Mouse (Mus musculus) limb, embryonic 12.5 days (tissue): ENCODE data around the gene Man1c1. TPM values are rescaled to one million over a fixed set of nuclear protein-coding genes. Genes with fewer than 3 reads are reported as not detected.
A peak's percentile ranks its signal among the peaks of the same experiment; 100 is the strongest.

Experiments used
- ATAC-seq: fragments of 200-750 bp; cut with Nextera tagmentation; 2 replicates; pipeline ENCODE4 v1.8.0; 2017; ENCODE audit warnings: low read depth, moderate TSS enrichment; ENCODE audit not compliant: insufficient number of reproducible peaks, insufficient read depth, low FRiP score, low TSS enrichment
- H3K27ac ChIP-seq: fragments of 300-500 bp; sonication (generic); 2 replicates; pipeline ENCODE4 v1.5.1; 2016; ENCODE audit warnings: mild to moderate bottlenecking, moderate library complexity
- H3K27me3 ChIP-seq: fragments of 300-500 bp; sonication (generic); 2 replicates; pipeline ENCODE4 v1.6.1; 2016; ENCODE audit warnings: mild to moderate bottlenecking, moderate library complexity
- H3K36me3 ChIP-seq: fragments of 300-500 bp; sonication (generic); 2 replicates; pipeline ENCODE4 v1.6.1; 2016; ENCODE audit warnings: mild to moderate bottlenecking, moderate library complexity
- H3K4me1 ChIP-seq: fragments of 300-500 bp; sonication (generic); replicated peaks from 2 replicates; pipeline ENCODE4 v1.6.1; 2016
- H3K4me2 ChIP-seq: fragments of 300-500 bp; sonication (generic); 2 replicates; pipeline ENCODE4 v1.6.1; 2016; ENCODE audit warnings: mild to moderate bottlenecking, moderate library complexity
- H3K4me3 ChIP-seq: fragments of 300-500 bp; sonication (generic); replicated peaks from 2 replicates; pipeline ENCODE4 v1.5.1; 2016; ENCODE audit warnings: mild to moderate bottlenecking
- H3K9ac ChIP-seq: fragments of 300-500 bp; sonication (generic); replicated peaks from 2 replicates; pipeline ENCODE4 v1.6.1; 2016; ENCODE audit warnings: mild to moderate bottlenecking, moderate library complexity
- H3K9me3 ChIP-seq: fragments of 300-500 bp; sonication (generic); 2 replicates; pipeline ENCODE4 v1.6.1; 2016; ENCODE audit warnings: mild to moderate bottlenecking, moderate library complexity
- WGBS: fragments of 180-500 bp; shearing (Covaris S2); methylation state at CpG from one replicate; pipeline ENCODE4 v1.1.7; 2016; 5-methylcytosine and 5-hydroxymethylcytosine counted together
- polyA plus RNA-seq: library from polyadenylated mRNA; unstranded; fragments of >200 nt; fragmentation: Nextera tagmentation; extraction: Ambion mirVana; gene quantifications from 2 replicates; pipeline ENCODE4 v1.2.1, GENCODE M21; 2016

Man1c1 gene
- polyA plus RNA-seq, 1 experiment from 2014 or later, result 2.9 TPM

DNA sequence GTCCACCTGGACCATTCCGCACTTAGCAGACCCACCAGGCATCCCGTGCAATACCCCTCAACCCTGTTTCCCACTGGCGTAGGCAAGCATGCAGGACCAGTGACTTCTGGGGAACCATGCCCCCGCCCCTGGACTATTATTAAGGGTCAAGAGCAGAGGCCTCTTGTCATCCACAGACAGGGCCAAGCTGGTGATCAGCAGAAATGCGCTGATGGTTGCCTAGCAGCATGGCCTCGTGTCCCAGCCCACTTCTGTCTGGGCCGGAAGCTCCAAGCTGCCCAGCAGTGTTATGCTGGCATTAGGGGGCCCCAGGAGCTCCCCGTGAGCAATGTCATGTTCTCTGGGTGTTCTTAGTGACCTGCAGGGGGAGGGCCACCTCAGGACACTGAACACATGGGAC lies 37.9 kb upstream of the Man1c1 start:
- no peak overlapping the region for H3K4me3 ChIP-seq
- H3K4me2 ChIP-seq, result no peak overlapping the region
- 80% methylated on average over 8 of the region's 8 CpGs for WGBS
- no peak overlapping the region for H3K9ac ChIP-seq
- H3K27ac ChIP-seq, result no peak overlapping the region
- peaks cover 33% of the 10 kb centered on the region for H3K4me1 ChIP-seq
- no peaks in the 10 kb centered on the region for H3K27me3 ChIP-seq
- peaks cover 28% of the 10 kb centered on the region for H3K36me3 ChIP-seq
- no peak for ATAC-seq
- no peaks in the 10 kb centered on the region for H3K9me3 ChIP-seq

DNA sequence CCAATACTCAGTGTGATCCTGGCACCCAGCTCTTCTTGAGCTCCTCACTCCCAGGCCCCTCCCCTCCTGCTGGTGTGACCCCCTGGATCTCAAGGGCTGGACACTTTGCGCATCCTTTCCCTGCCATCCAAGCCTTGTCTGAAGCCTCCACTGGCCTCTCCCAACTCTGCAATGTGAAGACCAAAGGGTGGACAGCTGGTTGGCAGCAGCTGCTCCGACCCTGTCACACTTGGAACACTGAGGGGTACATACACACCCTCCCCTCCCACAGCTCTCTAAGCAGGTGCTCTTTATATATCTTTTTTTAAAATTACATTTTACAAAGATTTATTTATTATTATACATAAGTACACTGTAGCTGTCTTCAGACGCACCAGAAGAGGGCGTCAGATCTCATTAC lies 36.1 kb upstream of the Man1c1 start:
- Histone ChIP-seq H3K9ac (no peak overlapping the region), H3K27me3 (no peaks in the 10 kb centered on the region), H3K27ac (no peak overlapping the region), H3K4me1 (peaks cover 50% of the 10 kb centered on the region), H3K4me2 (no peak overlapping the region), H3K9me3 (no peaks in the 10 kb centered on the region), H3K36me3 (peaks cover 10% of the 10 kb centered on the region; the same call in 1 of the 2 replicates), H3K4me3 (no peak overlapping the region)
- WGBS, result 89% methylated on average over 4 of the region's 4 CpGs
- ATAC-seq, result no peak

DNA sequence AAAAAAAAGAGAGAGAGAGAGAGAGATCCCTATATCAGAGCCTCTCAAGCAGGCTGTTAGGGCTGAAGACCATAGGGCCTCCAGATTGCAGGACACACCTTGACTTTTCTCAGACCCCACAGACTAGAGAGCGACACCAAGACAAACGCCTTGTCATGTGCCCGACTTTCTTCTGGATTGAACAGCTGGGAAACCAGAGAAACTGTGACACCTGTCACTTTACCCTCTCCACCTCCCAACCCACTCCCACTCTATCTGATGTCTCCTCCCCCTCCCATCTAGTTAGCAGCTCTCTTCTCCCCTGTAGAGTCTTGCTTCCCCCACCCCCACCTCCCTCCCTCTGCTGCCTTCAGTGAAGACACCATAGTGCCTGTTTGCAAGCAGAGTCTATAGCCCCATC lies 35.4 kb upstream of the Man1c1 start:
- no peak overlapping the region for H3K4me3 ChIP-seq
- no peak overlapping the region for H3K27ac ChIP-seq
- H3K27me3 ChIP-seq, result no peaks in the 10 kb centered on the region
- peaks cover 56% of the 10 kb centered on the region for H3K4me1 ChIP-seq
- ATAC-seq, result no peak
- H3K9me3 ChIP-seq, result no peaks in the 10 kb centered on the region
- no peak overlapping the region for H3K4me2 ChIP-seq
- H3K36me3 ChIP-seq, result 0 out of 2 replicates have a peak, but pooled peaks cover 7% of the 10 kb centered on the region
- H3K9ac ChIP-seq, result no peak overlapping the region
- WGBS, result 76% methylated on average over 3 of the region's 3 CpGs

DNA sequence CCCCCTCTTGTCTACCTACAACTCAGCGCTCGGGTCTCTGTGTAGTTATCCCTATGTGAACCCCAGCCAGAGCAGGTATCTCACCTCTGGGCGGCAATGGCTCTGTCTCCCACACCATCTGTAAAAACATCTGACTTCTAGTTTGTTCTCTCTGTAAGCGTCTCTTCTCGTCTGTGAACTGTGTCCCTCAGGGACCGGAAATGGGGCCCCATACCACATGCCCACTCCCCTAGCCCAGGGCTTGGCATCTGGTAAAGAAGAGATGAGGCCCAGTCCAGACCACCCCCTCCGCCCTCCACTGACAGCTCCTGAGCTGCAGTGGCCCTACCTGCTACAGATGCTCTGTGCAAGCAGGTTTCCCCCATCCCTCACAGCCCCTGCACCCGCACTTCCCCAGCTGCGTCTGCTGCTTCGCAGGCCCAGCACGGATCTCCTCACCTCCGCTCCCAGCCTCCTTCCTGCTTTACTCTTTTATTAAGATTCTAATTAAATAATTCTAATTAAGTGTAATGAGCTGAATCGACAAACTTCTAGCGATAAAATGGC lies 33.3 kb upstream of the Man1c1 start:
- Histone ChIP-seq H3K4me1 (peaks cover 69% of the 10 kb centered on the region), H3K27ac (peak overlapping the region; percentile 89), H3K4me2 (peak overlapping the region; percentile 26; the same call in 1 of the 2 replicates), H3K27me3 (no peaks in the 10 kb centered on the region), H3K4me3 (no peak overlapping the region), H3K9ac (0 out of 2 replicates have a peak overlapping the region, but pooled peaks have one; percentile 23), H3K36me3 (0 out of 2 replicates have a peak, but pooled peaks cover 2% of the 10 kb centered on the region), H3K9me3 (no peaks in the 10 kb centered on the region)
- ATAC-seq, result no peak
- 45% methylated on average over 14 of the region's 14 CpGs for WGBS

DNA sequence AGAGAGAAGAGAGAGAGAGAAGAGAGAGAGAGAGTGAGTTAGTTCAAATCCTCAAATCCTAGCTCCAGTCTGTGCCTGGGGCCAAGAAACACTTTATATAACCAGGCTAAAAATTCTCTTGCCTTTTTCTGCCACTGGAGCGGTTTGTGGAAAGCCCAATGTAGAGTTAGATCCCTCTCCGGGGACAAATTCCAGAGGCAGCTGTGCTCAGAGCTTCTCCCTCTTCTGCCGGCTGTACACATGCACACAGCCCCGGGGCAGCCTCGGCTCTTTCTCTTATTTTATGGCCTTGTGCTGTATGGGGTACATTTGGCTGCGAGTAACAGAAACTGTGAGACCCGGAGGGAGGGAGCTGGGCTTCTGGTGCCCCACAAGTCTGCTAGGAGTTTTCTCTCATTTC lies 32.1 kb upstream of the Man1c1 start:
- H3K36me3 ChIP-seq, result no peaks in the 10 kb centered on the region
- H3K27ac ChIP-seq, result peak overlapping the region; percentile 89
- no peak overlapping the region for H3K4me3 ChIP-seq
- H3K27me3 ChIP-seq, result no peaks in the 10 kb centered on the region
- H3K4me1 ChIP-seq, result peaks cover 64% of the 10 kb centered on the region
- ATAC-seq, result no peak
- no peak overlapping the region for H3K4me2 ChIP-seq
- H3K9ac ChIP-seq, result peak overlapping the region; percentile 51; the same call in 1 of the 2 replicates
- H3K9me3 ChIP-seq, result no peaks in the 10 kb centered on the region
- WGBS, result 14% methylated on average over 7 of the region's 7 CpGs

DNA sequence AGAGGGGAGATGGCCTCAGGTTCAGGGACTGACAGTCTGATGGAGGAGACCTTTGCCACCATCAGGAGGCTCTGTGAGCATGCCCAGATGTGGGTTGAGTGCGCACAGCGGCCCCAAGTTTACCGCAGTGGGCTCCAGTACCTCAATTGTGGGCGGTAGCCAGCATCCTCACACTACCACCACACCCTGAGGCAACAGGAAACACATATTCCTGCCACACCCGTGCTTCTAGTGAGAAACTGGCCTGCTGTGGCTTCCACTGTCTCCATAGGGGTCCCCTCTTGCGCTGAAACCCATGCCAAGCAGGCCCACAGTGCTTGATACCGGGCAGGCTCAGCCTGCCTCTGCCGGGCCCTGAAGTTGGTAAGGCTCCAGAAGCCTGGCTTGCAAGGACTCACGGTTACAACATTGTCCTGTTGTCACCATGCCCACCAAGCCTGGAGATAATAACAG lies 30.6 kb upstream of the Man1c1 start:
- WGBS, result 46% methylated on average over 9 of the region's 9 CpGs
- Histone ChIP-seq H3K27me3 (0 out of 2 replicates have a peak, but pooled peaks cover under 1% of the 10 kb centered on the region), H3K4me1 (peaks cover 69% of the 10 kb centered on the region), H3K4me2 (no peak overlapping the region), H3K9ac (no peak overlapping the region), H3K36me3 (no peaks in the 10 kb centered on the region), H3K4me3 (no peak overlapping the region), H3K9me3 (no peaks in the 10 kb centered on the region), H3K27ac (peak overlapping the region; percentile 89; the same call in 1 of the 2 replicates)
- ATAC-seq, result 0 out of 2 replicates have a peak, but pooled peaks have one; percentile 4

DNA sequence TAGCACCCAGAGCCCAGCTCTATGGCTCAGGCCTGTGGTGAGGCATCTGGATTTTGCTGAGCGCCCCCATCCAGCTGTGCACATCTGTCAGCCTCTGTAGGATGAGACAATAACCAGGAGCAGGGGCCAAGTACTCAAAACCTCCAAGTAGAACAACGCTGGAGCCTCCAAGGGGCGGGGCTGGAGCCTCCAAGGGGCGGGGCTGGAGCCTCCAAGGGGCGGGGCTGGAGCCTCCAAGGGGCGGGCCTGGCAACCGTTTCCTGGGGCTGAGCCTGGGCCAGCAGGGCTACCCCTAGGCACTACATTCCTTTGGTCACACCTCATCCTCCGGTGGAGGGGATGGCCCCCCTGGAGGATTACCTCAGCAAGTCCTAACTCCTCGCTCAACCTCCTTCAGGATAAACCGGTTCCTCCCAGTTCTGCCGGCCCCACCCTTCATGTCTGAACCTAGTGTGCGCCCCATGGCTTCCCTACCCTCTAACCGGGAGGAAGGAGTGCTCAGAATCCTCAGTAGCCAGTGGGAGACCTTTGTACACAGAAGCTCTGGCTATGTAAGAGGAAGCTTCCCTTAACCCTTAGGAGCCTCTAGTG lies 30.0 kb upstream of the Man1c1 start:
- Histone ChIP-seq H3K4me1 (peaks cover 69% of the 10 kb centered on the region), H3K9ac (no peak overlapping the region), H3K9me3 (no peaks in the 10 kb centered on the region), H3K27ac (0 out of 2 replicates have a peak overlapping the region, but pooled peaks have one; percentile 35), H3K27me3 (0 out of 2 replicates have a peak, but pooled peaks cover 3% of the 10 kb centered on the region), H3K4me2 (peak overlapping the region; percentile 13; the same call in 1 of the 2 replicates), H3K36me3 (no peaks in the 10 kb centered on the region), H3K4me3 (no peak overlapping the region)
- peak; percentile 66 for ATAC-seq
- WGBS, result 6% methylated on average over 13 of the region's 13 CpGs

DNA sequence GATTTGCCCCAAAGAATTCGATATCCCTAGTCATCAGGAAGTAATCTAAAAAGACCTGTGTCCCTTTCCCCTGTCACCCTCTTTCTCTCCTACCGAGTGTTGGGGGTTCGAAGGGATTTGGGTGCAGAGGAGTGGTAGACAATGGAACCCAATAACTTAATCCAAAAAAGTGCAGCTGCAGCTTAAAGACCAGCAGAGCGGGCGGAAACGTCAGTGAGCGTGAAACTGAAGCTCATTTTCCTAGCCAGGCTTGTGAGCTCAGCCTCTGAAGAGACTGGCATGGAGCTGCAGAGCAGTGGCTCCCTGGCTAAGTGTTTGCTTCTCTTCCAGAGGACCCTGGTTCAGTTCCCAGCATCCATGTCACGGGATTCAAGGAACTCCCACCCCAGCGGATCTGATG lies 29.3 kb upstream of the Man1c1 start:
- Histone ChIP-seq H3K4me1 (peaks cover 69% of the 10 kb centered on the region), H3K9me3 (no peaks in the 10 kb centered on the region), H3K27me3 (0 out of 2 replicates have a peak, but pooled peaks cover 3% of the 10 kb centered on the region), H3K4me2 (no peak overlapping the region), H3K27ac (peak overlapping the region; percentile 53; the same call in 1 of the 2 replicates), H3K36me3 (no peaks in the 10 kb centered on the region), H3K9ac (no peak overlapping the region), H3K4me3 (no peak overlapping the region)
- ATAC-seq, result no peak
- WGBS, result 63% methylated on average over 9 of the region's 9 CpGs

DNA sequence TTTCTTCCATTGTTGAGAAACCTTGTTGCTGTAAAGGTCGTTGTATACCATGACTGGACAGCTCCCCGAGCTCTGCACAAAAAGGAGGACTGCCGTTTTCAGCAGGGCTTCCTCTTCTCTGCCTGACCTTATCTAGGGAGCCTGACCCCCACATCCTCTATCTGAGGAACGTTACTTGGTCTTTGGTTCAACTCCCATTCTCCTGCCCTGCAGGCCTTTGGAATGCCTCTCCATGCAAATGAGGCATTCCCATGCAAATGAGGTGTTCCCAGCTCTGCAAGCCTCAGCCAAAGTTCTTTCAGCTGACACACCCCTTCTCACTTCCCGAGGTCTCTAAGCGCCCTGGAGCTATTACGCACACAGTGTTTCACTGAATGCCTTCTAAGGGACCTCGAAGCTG lies 26.0 kb upstream of the Man1c1 start:
- Histone ChIP-seq H3K9ac (no peak overlapping the region), H3K4me1 (peaks cover 37% of the 10 kb centered on the region), H3K27ac (no peak overlapping the region), H3K9me3 (no peaks in the 10 kb centered on the region), H3K4me3 (no peak overlapping the region), H3K27me3 (0 out of 2 replicates have a peak, but pooled peaks cover 3% of the 10 kb centered on the region), H3K4me2 (no peak overlapping the region), H3K36me3 (no peaks in the 10 kb centered on the region)
- 11% methylated on average over 8 of the region's 8 CpGs for WGBS
- no peak for ATAC-seq

DNA sequence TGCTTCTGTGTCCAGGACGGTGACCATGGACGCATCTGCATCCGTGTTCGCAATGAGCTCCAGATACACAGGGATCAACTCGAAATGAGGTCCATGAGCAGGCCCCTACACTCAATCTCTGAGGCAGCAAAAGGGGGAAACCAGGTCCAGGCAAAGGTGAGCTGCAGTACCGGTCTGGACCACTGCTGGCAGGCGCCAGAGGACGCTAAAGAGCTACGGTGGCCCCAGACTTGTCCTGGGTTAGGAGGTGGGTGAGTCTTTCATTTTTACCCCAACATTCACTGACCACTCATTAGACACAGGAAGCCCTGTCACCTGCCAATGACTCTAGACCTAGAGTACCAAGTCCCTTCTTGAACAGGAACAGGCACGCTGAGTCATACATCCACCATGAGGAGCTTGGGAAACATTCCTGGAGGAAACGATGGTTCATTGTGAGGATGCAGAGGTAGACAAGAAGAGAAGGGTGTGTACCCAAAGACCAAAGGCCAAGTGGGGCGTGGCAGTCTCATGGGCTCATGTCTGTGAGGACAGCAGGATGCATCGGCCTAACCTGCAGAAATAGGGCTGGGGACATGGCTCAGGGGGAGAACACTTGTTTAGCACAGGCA lies 21.8 kb upstream of the Man1c1 start:
- no peaks in the 10 kb centered on the region for H3K36me3 ChIP-seq
- H3K27ac ChIP-seq, result no peak overlapping the region
- H3K4me2 ChIP-seq, result no peak overlapping the region
- H3K4me1 ChIP-seq, result peaks cover 8% of the 10 kb centered on the region; the same call in 1 of the 2 replicates
- H3K9me3 ChIP-seq, result no peaks in the 10 kb centered on the region
- H3K27me3 ChIP-seq, result 0 out of 2 replicates have a peak, but pooled peaks cover 3% of the 10 kb centered on the region
- H3K4me3 ChIP-seq, result no peak overlapping the region
- WGBS, result 69% methylated on average over 13 of the region's 13 CpGs
- no peak for ATAC-seq
- no peak overlapping the region for H3K9ac ChIP-seq

DNA sequence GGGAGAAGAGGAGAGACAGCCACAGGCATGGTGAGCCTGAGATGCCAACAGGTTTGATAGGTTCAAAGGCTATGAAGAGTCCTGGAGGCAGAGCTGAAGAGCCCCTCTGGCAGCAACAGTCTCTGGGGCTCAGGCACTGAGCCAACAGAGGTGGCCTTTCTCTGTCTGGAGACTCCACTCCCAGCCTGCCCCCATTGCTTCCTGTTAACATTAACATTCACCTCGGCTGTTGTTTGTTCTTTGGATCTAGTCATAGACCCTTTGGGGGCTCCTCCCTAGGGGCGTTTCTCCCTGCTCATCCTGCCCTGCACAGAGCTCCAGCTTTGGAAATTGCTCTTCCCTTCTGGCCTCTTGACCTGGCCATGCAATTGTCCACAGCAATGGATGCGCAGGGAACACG lies 20.9 kb upstream of the Man1c1 start:
- no peak for ATAC-seq
- H3K4me2 ChIP-seq, result no peak overlapping the region
- H3K27me3 ChIP-seq, result 0 out of 2 replicates have a peak, but pooled peaks cover 3% of the 10 kb centered on the region
- H3K9me3 ChIP-seq, result no peaks in the 10 kb centered on the region
- H3K4me3 ChIP-seq, result no peak overlapping the region
- H3K9ac ChIP-seq, result no peak overlapping the region
- H3K27ac ChIP-seq, result no peak overlapping the region
- WGBS, result 54% methylated on average over 4 of the region's 4 CpGs
- H3K36me3 ChIP-seq, result no peaks in the 10 kb centered on the region
- no peaks in the 10 kb centered on the region for H3K4me1 ChIP-seq
